Mouse (Mus musculus): ENCODE results near the gene Twsg1.
A peak's percentile ranks its signal among the peaks of the same experiment; 100 is the strongest.

Gene Twsg1

DNA sequence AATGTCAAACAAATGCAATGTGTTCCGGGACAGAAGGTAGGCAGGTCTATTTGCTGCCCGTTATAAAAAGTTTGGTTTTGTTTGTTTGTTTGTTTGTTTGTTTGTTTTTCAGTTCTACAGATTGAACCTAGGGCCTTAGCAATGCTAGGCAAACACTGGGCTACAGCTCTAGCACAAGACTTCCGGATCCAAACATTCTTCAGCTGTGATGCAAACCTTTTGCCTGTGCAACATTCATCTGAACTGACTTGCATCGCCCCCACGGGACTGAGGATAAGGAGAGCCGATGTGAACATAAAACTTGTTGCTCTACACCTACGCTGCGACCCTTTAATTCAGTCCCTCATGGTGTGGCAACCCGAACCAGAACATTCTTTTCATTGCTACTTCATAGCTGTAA is 64.5 kb downstream of the Twsg1 start:
- DNase-seq (ENCODE audit: extremely low spot score): no peak

DNA sequence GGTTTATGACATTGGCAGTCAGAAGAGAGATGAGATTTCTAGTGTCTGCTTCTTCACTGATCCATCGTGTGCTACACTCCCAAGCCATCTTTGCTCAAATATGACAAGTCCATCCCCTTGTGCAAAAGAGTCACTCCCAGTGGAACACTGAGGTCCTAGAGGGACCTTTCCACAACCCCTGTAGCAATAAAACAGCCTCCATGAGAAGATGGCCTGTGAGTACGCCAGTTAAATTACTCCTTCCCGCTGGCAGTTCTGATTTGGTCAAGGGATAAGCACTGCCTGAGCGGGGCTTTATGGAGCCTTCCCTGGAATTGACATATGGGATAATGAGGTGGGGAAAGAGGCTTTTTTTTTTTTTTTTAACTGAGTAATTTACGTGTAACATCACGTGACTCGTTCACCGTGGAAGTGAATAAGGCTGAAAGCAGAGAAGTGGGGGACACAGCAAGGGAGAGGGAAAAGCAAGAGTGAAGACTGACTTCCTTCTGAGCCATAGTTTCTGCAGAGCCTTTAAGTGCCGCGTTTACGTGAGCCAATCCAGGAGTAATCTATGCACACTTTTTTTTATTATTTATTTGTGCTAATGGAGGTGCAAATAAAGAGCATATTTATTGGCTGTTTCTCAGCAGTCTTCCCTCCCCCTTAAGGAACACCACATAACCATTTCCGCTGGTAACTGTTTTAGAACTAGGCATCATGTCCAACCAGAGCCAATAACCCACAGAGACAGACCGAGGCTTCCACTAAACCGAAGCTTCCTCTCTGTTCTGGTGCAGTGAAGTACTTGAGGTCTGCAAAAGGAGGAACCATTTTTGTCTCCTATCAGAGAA is 65.1 kb downstream of the Twsg1 start, which contains the start of gene Ralbp1:
Ralbp1 (minus strand) TSS at position 102 of the 833 bp plus-strand sequence.
- peak; percentile 31 for DNase-seq (ENCODE audit: extremely low spot score)

DNA sequence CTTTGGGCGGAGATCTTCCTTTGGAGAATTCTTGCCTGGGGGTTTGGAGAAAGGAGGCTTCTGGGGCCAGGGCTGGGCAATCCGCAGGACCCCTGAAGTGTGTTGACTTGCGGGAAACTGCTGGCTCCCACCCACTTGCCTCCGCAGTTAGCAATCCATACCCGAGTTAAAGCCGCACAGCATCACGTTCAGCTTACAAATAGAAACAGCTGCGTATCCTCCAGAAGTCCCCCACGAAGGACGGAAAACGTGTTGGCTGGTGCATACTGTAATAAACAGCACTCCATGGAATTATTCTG is 65.7 kb downstream of the Twsg1 start:
- DNase-seq (ENCODE audit: extremely low spot score): no peak

DNA sequence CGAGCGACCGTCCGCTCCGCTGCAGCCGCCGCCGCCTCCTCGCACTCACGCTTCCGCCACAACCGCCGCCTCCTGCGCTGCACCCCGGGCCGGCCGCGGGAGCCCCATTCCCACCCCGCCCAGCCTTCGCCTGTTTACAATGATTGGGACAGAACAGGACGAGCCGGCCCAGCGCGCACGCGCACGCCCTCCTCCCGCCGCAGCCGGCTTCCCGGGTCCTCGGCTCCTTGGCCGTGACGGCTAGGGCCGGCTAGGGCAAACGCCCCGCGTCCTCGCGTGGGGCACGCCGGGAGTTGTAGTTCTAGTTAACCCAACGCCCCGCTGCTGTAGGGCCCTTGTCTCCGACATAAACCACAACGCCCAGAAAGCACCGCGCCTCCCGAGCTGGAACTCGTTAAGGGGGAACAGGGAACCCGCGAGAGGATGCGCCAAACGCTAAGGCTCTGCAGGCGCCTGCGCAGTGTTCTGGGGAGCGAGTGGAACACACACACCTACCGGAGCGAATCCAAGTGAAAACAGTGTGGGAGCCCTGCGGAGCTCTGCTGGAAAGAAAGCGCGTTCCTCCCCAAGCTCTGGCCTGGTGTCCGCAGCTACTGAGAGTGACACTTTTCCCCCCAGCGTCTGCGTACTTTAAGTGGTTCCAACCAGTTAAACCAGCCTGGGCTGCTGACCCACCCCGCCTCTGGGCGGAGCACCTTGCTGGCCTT is 66.2 kb downstream of the Twsg1 start:
- peak; percentile 98 for DNase-seq (ENCODE audit: extremely low spot score)

DNA sequence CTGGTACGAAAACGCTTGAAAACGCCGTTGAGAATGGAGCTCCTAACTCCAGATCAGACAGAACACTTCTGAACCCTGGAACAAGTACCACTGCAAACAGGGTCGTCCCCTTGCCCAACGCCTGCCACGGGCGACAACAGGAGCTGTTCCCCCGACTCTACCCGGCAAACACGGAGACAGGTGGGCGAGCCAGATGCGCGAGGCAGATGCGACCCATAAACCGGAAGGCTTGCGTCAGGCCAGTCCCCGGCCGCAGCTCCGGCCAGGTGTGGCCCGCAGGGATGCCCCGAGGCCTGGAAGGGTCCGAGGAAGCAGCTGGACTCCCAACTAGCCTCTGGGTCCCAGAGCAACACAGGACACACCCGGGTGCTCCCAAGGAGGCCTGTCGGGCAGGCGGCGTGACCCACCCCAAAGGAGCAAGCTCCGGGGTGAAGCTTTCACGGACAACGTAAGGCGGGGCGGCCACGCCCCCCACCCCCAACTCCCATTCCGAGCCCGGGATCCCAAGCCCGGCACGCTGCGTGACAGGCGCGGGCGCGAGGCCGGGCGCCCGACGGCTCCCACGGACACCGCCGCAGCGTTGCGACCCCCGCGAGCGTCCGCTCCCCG is 66.9 kb downstream of the Twsg1 start:
- DNase-seq (ENCODE audit: extremely low spot score): no peak

DNA sequence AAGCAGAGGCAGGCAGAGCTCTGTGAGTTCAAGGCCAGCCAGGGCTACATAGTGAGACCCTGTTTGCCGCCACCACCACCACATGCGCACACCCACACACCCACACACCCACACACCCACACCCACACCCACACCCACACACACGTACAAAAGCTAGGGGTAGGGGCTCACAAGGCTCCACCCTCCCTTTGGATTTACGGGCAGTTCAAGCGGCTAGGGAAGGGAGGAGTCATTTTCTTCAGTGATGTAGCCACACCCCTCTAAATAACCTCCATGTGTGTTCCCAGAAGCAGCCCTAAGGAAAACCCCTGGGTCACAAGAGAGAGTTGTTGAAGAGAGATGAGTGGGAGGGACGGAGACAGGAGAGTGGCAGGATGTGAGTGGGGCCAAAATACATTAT is 74.0 kb downstream of the Twsg1 start:
- no peak for DNase-seq (ENCODE audit: extremely low spot score)

DNA sequence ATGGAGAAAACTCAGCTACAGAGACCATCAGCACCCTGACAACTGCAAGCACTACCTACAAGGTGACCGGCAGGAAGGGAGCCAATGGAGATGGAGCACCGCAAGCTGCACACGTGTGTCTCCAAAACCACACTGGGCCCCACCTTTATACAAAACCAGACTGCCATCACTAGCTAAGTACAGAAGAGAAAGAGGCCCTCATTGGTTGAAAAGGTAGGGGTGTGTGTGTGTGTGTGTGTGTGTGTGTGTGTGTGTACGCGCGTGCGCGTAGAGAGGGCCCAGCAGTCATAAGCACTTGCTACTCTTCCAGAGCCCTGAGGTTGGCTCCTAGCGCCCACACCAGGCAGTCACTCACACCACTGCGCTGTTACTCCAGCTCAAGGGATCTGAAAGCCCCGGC is 77.2 kb downstream of the Twsg1 start:
- DNase-seq (ENCODE audit: extremely low spot score): no peak

DNA sequence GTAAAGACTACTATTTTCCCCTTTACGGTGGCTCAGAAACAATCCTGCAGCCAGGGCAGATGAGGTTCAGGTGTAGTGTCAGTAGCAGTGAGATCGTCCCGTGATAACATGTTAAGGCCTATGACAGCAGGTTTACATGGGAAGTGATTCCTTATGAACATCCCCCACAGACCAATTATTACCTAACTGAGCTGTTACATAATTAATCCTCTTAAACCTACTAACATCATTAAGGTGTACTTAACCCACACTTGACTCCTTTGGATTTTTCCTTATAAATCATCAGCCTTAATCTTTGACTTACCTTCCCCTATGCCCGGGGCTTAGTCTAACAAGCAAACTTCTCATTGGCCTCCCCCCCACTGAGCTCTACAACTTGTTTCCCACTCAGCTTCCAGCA is 77.9 kb downstream of the Twsg1 start:
- no peak for DNase-seq (ENCODE audit: extremely low spot score)

DNA sequence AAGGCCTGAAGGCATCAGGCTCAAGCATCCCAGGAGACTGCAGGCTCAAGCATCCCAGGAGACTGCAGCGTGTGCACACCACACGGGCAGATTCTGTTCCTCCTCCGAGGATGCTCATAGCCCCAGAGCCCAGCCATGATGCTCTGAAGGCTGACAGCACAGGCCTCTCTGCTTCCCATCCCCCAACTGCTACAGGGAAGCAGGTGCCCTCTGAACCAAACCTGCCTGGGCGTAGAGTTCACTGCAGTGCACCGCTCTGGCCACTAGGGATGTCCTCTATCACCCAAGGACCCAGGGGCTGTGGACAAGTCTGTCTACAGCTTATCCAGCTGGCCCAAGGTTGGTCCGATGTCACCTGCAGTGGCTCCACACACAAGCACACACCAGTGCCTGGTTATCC is 78.4 kb downstream of the Twsg1 start:
- peak; percentile 49 for DNase-seq (ENCODE audit: extremely low spot score)

DNA sequence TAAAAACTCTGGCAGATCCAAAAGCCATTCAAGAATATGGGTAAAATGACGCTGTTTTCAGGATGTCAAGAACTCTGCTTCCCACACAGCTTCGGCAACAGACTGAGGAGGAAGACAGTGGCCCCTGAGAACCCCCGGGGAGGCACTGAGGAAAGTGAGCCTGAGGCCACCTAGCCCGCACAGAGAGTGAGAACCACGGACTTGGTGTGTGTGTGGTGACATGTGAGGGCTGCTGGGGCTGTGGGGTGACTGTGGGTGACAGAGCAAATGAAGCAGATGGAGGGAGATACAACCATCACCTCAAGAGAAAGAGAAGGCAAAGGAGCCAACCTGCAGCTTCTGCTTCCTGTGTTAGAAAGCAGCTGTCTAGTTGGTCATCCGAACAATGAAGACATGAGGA is 79.0 kb downstream of the Twsg1 start:
- DNase-seq (ENCODE audit: extremely low spot score): no peak
